Mouse (Mus musculus) kidney, postnatal 25 days (tissue): Measurements from ENCODE around the gene Mb21d2.

Source experiments
- DNase-seq, 2 experiments: peaks; one replicate each; pipeline ENCODE4 v3.0.0; 2021; ENCODE audit warnings: mixed read lengths in 2 of 2

Gene Mb21d2

DNA sequence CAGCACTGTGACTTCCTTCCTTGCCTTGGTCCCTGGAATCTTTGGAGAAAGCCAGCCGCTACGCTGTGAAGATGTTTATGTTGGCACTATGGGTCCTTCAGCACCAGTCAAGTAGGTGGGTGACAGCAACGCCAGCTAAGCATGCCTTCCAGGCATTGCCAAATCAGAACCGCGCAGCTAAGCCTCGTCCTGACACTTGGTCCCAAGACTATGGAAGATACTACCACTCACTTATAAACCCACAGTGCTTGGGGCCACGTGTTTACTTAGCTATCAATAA lies 70.5 kb downstream of the Mb21d2 start:
- DNase-seq: no peak

DNA sequence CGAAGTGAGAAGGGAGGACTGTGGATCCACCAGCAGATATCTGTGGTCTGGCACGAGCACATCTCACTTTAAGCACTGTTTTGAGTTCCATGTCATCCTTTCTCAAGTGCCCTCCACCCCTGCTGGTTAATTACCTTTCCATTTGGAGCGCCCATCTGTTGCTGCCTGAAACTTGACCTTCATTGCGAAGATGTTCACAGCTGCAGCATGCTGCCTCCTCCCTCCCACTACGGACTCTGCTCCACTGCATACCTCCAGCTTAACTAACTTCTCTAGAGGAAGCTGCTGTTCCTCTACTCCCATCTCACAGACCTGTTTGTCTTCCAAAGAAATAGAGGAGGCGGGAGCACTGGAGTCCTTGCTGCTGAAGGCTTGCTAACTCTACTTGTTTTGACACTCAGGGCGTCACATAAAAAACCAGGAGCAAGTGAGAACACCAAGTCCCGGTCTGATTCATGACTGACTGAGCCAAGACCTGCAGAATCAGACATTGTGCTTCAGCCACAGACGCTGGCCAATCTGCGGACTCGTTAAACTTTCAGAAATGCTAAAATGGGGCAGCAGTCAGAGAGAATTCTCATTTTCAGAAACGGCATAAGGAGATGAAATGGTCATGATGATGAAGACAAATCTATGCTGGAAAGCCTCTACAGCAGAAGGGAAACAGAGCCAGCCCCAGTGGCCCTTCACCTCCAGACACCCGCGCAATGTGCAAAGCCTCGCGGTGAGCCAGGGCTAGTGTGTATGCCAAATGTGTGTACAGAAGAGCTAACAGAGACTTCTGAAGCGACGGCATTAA lies 71.1 kb downstream of the Mb21d2 start:
- no peak for DNase-seq

DNA sequence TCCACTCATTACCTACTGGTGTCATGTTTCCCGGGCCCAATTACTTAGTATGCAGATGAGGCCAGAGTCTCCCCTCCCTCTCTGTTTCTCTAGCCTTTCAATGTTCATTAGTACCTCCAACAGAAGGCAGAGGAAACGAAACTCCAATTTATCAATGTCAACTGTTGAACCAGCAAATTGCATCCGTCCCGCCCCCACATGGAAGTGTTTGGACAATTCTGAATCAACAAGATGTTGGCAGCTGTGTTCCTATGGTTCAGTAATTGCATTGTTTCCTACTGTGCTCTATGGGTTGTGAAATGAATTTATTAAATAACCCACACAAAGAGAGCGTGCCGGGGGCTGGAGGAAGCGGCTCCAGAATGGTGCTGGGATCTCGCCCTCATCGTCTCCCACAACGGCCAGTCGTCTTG lies 78.1 kb downstream of the Mb21d2 start:
- peak; percentile 44 for DNase-seq

DNA sequence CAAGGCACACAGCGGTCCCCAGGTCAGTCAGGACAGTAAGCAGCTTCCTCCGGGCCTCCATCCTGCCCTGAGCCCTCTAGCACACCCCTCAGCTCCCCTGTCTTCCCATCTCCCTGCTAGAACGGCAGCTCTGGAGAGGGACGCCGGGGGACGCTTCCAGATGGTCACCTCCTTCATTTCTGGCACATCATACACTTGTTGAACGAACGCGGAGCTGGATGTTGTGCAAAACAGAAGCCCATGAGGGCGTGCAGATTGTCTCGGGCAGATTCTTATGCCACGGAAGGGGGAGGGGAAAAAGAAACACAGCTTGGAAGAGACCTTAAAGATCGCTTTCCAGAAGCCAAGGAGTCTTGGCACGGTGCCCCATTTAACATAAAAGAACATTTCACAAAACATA lies 78.6 kb downstream of the Mb21d2 start:
- peak in 1 of 2 experiments; percentile 23 for DNase-seq

- DNase-seq: peak; percentile 52 to 71
Measured at GRCm38 (mm10) chr16:28846123-28846522, 83.3 kb downstream of the Mb21d2 start.

DNA sequence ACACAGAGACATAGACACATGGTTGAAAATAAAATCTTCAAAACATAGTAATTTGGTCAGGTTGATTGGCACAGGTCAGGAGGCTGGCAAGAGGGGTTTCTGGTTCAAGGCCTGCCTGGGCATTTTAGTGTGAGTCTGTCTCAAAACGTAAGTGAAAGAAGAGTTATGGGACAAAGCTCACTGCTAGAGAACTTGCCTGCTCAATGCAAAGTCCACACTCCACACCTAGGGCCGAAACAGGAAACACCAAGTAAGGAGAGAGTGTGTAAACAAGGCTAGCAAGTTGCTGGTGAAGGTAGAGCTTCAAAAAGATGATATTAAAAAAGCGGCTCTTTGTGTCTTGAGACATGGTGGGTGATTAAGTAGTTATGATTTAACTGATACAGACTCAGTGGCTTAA lies 84.1 kb downstream of the Mb21d2 start:
- no peak for DNase-seq

GRCm38 (mm10) chr16:28841102-28841501 lies 88.4 kb downstream of the Mb21d2 start:
- DNase-seq: peak; percentile 30 to 45

- DNase-seq: peak; percentile 51 to 72
Measured at GRCm38 (mm10) chr16:28840075-28840974, 89.1 kb downstream of the Mb21d2 start.

- no peak for DNase-seq
Measured at GRCm38 (mm10) chr16:28839575-28839974, 89.9 kb downstream of the Mb21d2 start.

DNA sequence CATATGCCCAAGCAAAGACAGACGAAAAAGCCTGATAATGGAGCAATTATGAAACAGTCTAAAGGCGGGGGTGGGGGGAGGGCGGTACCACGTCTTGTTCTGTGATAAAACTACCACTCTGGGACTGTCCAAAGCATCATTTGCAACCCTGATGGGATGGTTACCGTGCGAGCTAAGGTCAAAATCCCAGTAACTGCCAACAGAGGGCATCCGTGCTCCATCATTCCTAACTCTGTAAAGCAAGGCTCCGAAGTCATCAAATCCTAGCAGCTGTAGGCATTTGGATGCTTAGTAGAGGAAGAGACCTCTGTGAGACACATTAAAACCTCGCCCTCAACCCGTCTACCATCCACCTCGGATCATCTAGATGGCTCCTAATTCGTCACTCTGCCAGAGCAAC lies 91.5 kb downstream of the Mb21d2 start:
- peak; percentile 61 to 75 for DNase-seq

DNA sequence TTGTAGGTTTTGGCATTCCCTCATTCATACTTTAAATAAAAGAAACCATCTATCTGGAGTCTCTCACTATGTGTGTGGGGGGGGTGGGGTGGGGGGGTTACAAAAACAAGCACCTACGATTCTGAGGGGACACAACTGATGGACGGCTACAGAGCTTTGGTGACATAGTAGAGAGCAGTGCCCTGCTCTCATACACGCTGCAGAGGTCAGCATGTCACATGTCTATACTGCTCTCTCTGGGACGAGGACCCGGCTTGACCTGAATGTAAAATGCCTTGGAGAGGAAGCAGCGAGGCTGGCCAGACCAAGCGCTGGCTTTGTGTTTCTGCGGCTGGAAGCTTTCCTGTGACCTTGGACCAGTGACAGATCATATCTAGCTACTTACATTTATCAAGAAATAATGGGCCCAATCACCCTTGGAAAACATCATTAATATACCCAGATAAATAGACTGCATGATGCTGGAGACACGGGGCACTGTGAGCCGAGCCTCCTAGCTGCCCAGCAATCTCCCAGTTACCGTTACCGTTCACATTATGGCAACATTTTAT lies 97.3 kb downstream of the Mb21d2 start:
- DNase-seq: no peak

DNA sequence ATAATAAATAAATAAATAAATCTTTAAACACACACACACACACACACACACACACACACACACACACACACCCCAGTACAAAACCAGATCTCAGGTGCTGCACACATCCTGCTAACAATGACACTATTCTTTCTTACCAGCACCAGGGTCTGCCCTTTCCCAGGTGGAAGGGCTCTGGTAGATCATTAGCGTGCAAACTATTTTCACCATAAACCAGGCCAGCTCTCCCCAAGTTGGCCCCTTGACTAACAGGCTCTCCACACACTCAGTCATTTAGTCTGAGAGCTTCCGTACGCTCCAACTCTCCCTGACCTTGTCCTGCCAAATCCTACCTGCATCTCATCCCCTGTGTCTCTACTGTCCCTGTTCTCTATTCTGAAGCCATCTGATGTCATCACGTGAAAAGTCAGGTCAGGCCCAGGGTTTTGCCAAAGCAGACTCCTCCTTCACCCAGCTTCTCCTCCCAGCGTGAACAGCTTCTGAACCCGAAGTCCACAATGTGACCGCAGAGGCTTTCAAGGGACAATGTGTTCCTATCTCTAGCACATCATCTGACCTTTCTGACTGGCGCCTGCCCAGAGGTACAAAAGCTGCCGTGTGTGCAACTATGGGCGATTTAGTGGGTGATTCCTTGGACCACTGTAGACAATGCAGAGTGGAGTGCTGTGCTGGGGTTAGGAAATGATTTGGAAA lies 100.1 kb downstream of the Mb21d2 start:
- peak; percentile 44 to 83 for DNase-seq

GRCm38 (mm10) chr16:28824781-28825180 lies 104.7 kb downstream of the Mb21d2 start:
- DNase-seq: no peak

- DNase-seq: no peak
Measured at GRCm38 (mm10) chr16:28821774-28822173, 107.7 kb downstream of the Mb21d2 start.

DNA sequence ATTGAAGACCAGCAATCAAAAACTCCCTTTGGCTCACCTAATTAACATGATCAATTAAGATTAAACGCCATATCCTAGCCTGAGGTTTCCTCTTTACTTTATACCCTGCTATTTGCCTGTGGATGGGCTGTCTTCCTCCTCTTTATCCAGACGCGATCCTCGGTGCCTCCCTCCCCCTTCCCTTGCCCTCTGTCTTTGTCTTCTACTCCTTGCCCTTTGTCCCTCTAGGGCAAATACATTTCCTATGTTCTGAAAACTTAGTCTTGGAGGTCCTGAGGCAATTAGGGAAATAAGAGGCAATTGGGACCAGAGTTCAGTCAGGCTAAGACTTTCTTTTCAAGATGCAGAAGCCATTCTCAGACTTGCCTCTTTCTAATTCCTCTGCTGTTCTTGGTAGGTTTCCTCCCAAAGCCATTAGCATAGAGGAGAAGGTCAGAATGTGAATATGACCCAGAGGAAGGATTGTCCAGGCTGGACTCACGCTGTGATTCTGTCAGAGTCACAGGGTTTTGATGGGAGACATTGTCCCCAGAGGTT lies 110.7 kb downstream of the Mb21d2 start:
- no peak for DNase-seq

GRCm38 (mm10) chr16:28813290-28813689 lies 116.2 kb downstream of the Mb21d2 start:
- DNase-seq: no peak

DNA sequence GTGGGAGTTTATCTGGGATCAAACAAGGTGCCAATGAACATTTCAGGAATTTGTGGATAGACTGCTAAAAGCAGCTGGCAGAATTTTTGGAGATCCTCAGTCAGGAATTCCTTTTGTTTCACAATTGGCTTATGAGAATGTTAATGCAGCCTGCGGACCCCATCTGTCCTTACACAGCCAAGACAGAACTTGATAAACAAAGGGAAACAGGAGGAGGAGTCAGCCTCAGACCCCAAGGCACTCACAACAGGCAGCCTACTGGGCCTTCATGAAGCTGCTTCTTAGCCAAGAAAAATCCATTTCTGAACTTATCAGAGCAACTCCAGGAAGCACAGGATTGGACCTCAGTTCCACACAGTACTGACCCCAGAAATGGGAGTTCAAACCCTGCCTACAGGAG lies 120.4 kb downstream of the Mb21d2 start:
- no peak for DNase-seq

DNA sequence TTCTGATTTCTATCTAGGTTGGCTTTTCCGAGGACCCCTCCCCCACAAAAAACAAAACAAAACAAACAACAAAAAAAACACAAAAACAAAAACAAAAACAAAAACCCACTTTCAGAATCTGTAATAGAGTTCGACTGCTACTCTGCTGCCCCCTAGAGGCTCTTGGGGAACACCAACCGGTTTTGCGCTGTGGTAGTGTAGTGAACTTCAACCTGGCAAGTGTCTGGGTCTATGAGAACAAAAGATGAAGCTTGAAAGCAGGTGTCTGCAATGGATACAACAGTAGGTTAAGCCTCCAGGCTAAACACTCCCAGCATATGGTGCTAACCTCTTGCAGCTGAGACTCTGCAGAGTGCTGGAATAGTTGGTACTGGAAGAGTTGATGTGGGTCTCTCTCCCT lies 136.4 kb downstream of the Mb21d2 start:
- DNase-seq: peak in 1 of 2 experiments; percentile 47
